Mouse (Mus musculus) spleen, adult 12 weeks (tissue): Measurements from ENCODE around the gene Odf2.
"Not testable (repeated sequence)": the region's sequence is repeated elsewhere in the genome, so short reads cannot be mapped to it uniquely, and the experiment has no call there.

Experiments used
- DNase-seq: peaks from one replicate; pipeline ENCODE4 v3.0.0; 2022; ENCODE audit warnings: low spot score

Gene Odf2

DNA sequence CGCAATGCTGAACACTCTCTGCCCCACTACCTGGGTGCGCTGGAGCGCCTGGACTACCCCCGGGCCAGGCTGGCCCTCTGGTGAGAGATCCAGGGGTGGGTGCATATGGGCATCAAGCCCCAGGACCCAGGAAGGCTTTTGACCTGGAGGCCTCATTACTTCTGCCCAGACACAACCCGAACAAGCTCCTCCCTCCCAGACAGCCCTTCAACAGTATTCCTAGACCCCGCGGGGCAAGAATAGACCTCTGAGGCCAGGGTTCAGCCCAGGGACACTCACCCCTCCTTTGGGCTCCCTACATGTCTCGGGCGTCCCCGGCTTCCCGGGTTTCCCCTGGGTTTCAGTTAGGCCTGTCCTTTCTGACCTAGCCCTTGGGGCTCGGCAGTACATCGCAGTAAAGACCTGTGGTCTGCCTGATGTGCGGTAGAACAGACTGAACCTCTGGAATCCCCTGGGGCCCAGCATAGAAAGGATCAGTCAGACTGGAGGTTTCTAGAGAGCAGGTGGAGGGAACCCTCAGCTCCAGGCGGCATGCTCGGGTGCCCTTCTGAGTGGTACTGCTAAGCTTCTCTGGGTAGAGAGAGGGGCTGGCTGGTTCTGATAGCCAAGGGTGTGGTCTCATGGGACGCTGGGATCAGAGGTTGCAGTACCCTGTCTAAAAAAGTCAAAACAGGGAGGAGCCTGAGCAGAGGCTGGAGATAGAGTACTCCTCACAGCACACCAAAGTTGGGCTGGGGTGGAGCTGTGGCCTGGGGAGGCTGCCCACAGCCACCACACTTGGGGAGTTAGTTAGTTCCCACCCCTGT is 19.2 kb upstream of the Odf2 start:
- DNase-seq = peak; percentile 64

GRCm38 (mm10) chr2:29872581-29873295 is 16.3 kb upstream of the Odf2 start:
- no peak for DNase-seq

DNA sequence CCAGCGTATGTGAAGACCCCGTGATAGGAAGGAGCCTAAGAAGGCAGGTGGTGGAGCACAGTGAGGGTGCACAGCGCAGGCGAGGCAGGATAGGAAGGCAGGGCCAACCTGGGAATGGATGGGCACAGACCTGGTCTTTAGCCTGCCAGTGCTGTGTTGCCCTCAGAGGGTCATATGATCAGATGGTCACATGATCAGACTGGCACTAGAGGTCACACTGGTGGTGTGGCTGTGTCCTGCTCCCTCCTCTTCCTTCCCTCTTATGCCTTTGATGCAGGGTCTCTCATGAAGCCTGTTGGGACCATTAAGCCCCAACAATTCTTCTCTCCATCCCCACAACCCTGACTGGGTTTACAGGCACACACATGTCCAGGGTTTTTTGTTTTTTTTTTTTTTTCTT is 15.2 kb upstream of the Odf2 start:
- no peak for DNase-seq

DNA sequence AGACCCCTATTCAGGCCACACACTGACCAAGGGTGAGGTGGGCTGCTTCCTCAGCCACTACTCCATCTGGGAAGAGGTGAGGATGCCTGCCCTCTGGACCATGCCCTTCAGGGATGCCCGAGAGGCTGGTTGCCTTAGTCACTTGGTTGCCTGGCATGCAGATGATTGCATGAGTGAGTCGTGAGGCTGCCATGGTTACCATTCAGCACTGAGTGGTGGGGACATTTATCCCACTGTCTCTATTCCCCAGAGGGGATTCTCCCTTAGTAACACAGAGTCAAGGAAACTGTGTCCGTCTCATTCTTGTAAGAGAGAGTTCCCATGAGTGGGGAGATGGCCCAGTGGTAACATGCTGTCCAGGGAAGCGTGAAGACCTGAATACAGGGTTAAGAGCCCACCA is 11.0 kb upstream of the Odf2 start:
- no peak for DNase-seq

GRCm38 (mm10) chr2:29879191-29879590 is 9.8 kb upstream of the Odf2 start:
- DNase-seq = no peak

GRCm38 (mm10) chr2:29879964-29880830 is 8.8 kb upstream of the Odf2 start:
- DNase-seq = no peak

- DNase-seq = not testable (repeated sequence)
These were observed 2.2 kb upstream of the Odf2 start for GRCm38 (mm10) chr2:29886659-29887292.

- DNase-seq = peak; percentile 86
These were observed 1.2 kb downstream of the Odf2 start for GRCm38 (mm10) chr2:29889991-29890833.

DNA sequence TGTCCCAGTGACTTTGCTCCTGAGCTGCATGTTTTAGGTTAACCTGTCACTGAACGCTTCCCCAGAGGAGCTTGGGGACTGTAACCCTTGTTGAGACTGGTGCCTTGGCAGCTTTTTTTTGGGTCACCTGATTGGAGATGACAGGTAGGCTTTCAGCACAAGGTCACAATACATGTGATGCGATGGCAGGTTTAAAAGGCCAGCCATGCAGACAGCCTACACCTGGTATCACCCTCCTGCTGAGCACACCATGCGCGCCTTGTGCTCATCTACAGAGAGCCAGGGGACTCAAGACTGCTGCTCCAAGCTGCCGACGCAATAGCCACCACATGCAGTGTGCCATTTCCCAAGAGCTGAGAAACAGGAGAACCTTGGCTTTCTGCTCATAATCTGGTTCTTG is 2.8 kb downstream of the Odf2 start:
- no peak for DNase-seq

- DNase-seq = no peak
These were observed 7.0 kb downstream of the Odf2 start for GRCm38 (mm10) chr2:29896071-29896470.

DNA sequence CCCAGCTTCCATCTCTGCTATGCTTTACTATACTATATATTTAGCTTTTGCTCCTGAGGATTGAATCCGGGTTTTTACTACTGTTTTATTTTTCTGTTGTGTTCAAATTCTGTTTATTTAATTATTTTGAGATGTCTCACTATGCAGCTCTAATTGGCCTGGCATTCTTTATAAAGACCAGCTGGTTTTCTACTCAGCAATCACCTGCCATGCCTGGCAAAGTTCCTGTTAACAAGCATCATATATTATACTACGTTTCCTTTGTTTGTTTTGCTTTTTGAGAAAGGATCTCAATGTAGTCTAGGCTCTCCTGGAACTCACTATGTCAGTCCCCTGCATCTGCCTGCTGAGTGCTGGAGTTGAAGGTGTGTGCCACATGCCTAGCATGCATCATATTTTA is 8.3 kb downstream of the Odf2 start:
- no peak for DNase-seq

GRCm38 (mm10) chr2:29898081-29898480 is 9.1 kb downstream of the Odf2 start:
- DNase-seq = no peak

DNA sequence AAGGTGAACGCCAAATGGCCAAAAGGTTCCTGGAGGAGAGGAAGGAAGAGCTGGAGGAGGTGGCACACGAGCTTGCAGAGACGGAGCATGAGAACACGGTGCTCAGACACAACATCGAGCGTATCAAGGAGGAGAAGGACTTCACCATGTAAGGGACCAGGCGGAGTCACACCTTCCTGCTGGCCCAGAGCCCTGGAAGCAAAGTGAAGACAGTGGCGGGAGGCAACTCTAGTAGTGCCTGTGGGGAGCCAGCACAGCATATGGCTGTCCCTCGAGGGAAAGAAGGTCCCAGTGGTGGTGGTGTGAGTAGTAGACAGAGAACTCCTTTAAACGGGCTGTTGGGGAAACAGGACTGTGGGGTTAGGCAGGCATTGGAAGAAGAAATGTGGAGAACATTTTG is 13.2 kb downstream of the Odf2 start:
- no peak for DNase-seq

DNA sequence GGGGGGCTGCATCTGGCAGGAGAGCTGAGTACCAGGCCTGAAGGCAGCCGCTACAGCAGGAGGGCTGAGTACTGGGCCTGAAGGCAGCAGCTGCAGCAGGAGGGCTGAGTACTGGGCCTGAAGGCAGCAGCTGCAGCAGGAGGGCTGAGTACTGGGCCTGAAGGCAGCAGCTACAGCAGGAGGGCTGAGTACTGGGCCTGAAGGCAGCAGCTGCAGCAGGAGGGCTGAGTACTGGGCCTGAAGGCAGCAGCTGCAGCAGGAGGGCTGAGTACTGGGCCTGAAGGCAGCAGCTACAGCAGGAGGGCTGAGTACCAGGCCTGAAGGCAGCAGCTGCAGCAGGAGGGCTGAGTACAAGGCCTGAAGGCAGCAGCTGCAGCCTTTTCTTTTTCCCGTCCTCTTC is 19.1 kb downstream of the Odf2 start:
- DNase-seq = not testable (repeated sequence)

DNA sequence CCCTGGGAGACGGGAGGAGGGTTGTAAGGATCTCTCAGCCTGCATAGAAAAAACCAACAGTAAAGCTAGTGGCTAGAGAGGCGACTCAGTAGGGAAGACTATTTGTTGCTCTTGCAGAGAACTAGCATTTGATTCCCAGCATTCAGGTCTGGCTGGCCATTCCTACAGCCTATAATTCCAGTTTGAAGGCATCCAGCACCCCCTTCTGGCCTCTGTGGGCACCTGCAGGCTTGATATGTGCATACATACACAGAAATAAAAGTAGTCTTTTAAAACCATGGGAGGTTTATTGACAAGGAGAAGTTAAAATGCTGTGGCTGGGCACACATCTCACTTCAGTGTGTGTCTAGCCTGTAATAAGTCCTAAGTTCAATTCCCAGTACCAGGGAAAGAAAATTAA is 21.0 kb downstream of the Odf2 start:
- DNase-seq = no peak

- DNase-seq = peak; percentile 49
These were observed 28.6 kb downstream of the Odf2 start for GRCm38 (mm10) chr2:29917621-29918020.

DNA sequence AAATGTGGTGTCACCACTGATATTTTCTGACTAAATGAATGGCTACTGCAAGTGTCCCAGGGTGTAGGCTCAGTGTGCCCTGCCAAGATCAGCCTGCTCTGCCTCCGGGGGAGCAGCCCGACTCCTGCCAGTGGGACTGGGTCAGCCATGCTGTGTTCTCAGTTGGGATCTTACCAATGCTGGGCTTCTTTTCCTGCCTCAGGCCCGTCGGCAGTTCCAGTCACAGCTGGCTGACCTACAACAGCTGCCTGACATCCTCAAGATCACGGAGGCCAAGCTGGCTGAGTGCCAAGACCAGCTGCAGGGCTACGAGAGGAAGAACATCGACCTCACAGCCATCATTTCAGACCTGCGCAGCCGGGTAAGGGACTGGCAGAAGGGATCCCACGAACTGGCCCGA is 33.0 kb downstream of the Odf2 start:
- no peak for DNase-seq

GRCm38 (mm10) chr2:29926542-29926941 is 37.5 kb downstream of the Odf2 start:
- DNase-seq = no peak

GRCm38 (mm10) chr2:29930506-29930905 is 41.5 kb downstream of the Odf2 start:
- no peak for DNase-seq

- DNase-seq = no peak
These were observed 42.2 kb downstream of the Odf2 start for GRCm38 (mm10) chr2:29931194-29931593.
